Mouse (Mus musculus): ENCODE measurements around the gene Smarcb1. TPM values are rescaled to one million over a fixed set of nuclear protein-coding genes. Genes with fewer than 3 reads are reported as not detected.

Gene Smarcb1
- total RNA-seq, 1 experiment = 84.4 TPM

- Histone ChIP-seq H3K4me3 (ENCODE audit: insufficient read depth in 1 of 2, low read depth in 1 of 2, low read length in 2 of 2, poor library complexity in 1 of 2, severe bottlenecking in 1 of 2) (peak overlapping the region; percentile 84 to 99), H3K36me3 (ENCODE audit: control insufficient read depth, insufficient read depth, low read length, poor library complexity, severe bottlenecking) (peaks cover 39% of the 10 kb centered on the region), H3K9ac (ENCODE audit: insufficient read depth, low read depth, low read length, poor library complexity, severe bottlenecking) (peak overlapping the region; percentile 79), H3K9me3 (ENCODE audit: control insufficient read depth, insufficient read depth, low read depth, low read length) (no peaks in the 10 kb centered on the region), H3K4me1 (ENCODE audit: control insufficient read depth in 2 of 2, insufficient read depth in 2 of 2, low read length in 2 of 2, poor library complexity in 1 of 2) (peaks cover 0 to 7% of the 10 kb centered on the region in 2 experiments; a peak in 1 of 4 replicates), H3K27ac (ENCODE audit: insufficient read depth, low read depth, low read length, poor library complexity, severe bottlenecking) (no peak overlapping the region)
- TF ChIP-seq HCFC1 (IDR thresholded peaks at IDR 0.05; ENCODE audit: borderline replicate concordance, insufficient read depth, low read length) = no peak
- in situ Hi-C loops (cut with MboI; ENCODE audit: low sequenced_read_pairs in 2 of 2, unreplicated experiment in 2 of 2) = no loop called here
- no peak for DNase-seq (ENCODE audit: low read depth, low spot score)
Observed at GRCm38 (mm10) chr10:75921726-75922560, 526 bp upstream of the Smarcb1 start.

- Histone ChIP-seq H3K27ac (ENCODE audit: insufficient read depth, low read depth, low read length, poor library complexity, severe bottlenecking) (no peak overlapping the region), H3K36me3 (ENCODE audit: control insufficient read depth, insufficient read depth, low read length, poor library complexity, severe bottlenecking) (peaks cover 29% of the 10 kb centered on the region; the same call in 1 of the 2 replicates), H3K4me1 (ENCODE audit: control insufficient read depth in 2 of 2, insufficient read depth in 2 of 2, low read length in 2 of 2, poor library complexity in 1 of 2) (peaks cover 3 to 7% of the 10 kb centered on the region in 2 experiments; a peak in 2 of 4 replicates), H3K4me3 (ENCODE audit: insufficient read depth in 1 of 2, low read depth in 1 of 2, low read length in 2 of 2, poor library complexity in 1 of 2, severe bottlenecking in 1 of 2) (no peak overlapping the region), H3K9me3 (ENCODE audit: control insufficient read depth, insufficient read depth, low read depth, low read length) (no peaks in the 10 kb centered on the region), H3K9ac (ENCODE audit: insufficient read depth, low read depth, low read length, poor library complexity, severe bottlenecking) (no peak overlapping the region)
- in situ Hi-C loops (cut with MboI; ENCODE audit: low sequenced_read_pairs in 2 of 2, unreplicated experiment in 2 of 2) = no loop called here
- TF ChIP-seq CHD2 (IDR thresholded peaks at IDR 0.05; ENCODE audit: low read depth, low read length) (no peak), ZC3H11A (IDR thresholded peaks at IDR 0.05; ENCODE audit: borderline replicate concordance, low read depth, low read length) (no peak), MAFK (IDR thresholded peaks at IDR 0.05; ENCODE audit: insufficient read depth, low read depth, low read length) (no peak), HCFC1 (IDR thresholded peaks at IDR 0.05; ENCODE audit: borderline replicate concordance, insufficient read depth, low read length) (no peak), ZNF384 (IDR thresholded peaks at IDR 0.05; ENCODE audit: low read depth, low read length) (no peak)
- no peak for DNase-seq (ENCODE audit: low read depth, low spot score)
Observed at GRCm38 (mm10) chr10:75919026-75919425, 2.4 kb downstream of the Smarcb1 start.

- Histone ChIP-seq H3K9ac (ENCODE audit: insufficient read depth, low read depth, low read length, poor library complexity, severe bottlenecking) (no peak overlapping the region), H3K36me3 (ENCODE audit: control insufficient read depth, insufficient read depth, low read length, poor library complexity, severe bottlenecking) (peaks cover 29% of the 10 kb centered on the region; the same call in 1 of the 2 replicates), H3K27ac (ENCODE audit: insufficient read depth, low read depth, low read length, poor library complexity, severe bottlenecking) (no peak overlapping the region), H3K4me1 (ENCODE audit: control insufficient read depth in 2 of 2, insufficient read depth in 2 of 2, low read length in 2 of 2, poor library complexity in 1 of 2) (peaks cover 2 to 3% of the 10 kb centered on the region in 2 experiments; a peak in 2 of 4 replicates), H3K4me3 (ENCODE audit: insufficient read depth in 1 of 2, low read depth in 1 of 2, low read length in 2 of 2, poor library complexity in 1 of 2, severe bottlenecking in 1 of 2) (no peak overlapping the region), H3K9me3 (ENCODE audit: control insufficient read depth, insufficient read depth, low read depth, low read length) (no peaks in the 10 kb centered on the region)
- TF ChIP-seq CHD2 (IDR thresholded peaks at IDR 0.05; ENCODE audit: low read depth, low read length) (no peak), ZNF384 (IDR thresholded peaks at IDR 0.05; ENCODE audit: low read depth, low read length) (no peak), MAFK (IDR thresholded peaks at IDR 0.05; ENCODE audit: insufficient read depth, low read depth, low read length) (no peak), HCFC1 (IDR thresholded peaks at IDR 0.05; ENCODE audit: borderline replicate concordance, insufficient read depth, low read length) (no peak), ZC3H11A (IDR thresholded peaks at IDR 0.05; ENCODE audit: borderline replicate concordance, low read depth, low read length) (no peak)
- in situ Hi-C loops (cut with MboI; ENCODE audit: low sequenced_read_pairs in 2 of 2, unreplicated experiment in 2 of 2) = no loop called here
- no peak for DNase-seq (ENCODE audit: low read depth, low spot score)
Observed at GRCm38 (mm10) chr10:75916840-75917239, 4.6 kb downstream of the Smarcb1 start.

GRCm38 (mm10) chr10:75915557-75915956 is 5.9 kb downstream of the Smarcb1 start:
- H3K9me3 ChIP-seq (ENCODE audit: control insufficient read depth, insufficient read depth, low read depth, low read length) = no peaks in the 10 kb centered on the region
- H3K4me3 ChIP-seq (ENCODE audit: insufficient read depth in 1 of 2, low read depth in 1 of 2, low read length in 2 of 2, poor library complexity in 1 of 2, severe bottlenecking in 1 of 2) = no peak overlapping the region
- no peak for TF ChIP-seq ZC3H11A (IDR thresholded peaks at IDR 0.05; ENCODE audit: borderline replicate concordance, low read depth, low read length)
- TF ChIP-seq MAFK (IDR thresholded peaks at IDR 0.05; ENCODE audit: insufficient read depth, low read depth, low read length) = no peak
- no peak for TF ChIP-seq ZNF384 (IDR thresholded peaks at IDR 0.05; ENCODE audit: low read depth, low read length)
- no peak for TF ChIP-seq CHD2 (IDR thresholded peaks at IDR 0.05; ENCODE audit: low read depth, low read length)
- no peak for TF ChIP-seq HCFC1 (IDR thresholded peaks at IDR 0.05; ENCODE audit: borderline replicate concordance, insufficient read depth, low read length)
- in situ Hi-C loops (cut with MboI; ENCODE audit: low sequenced_read_pairs in 2 of 2, unreplicated experiment in 2 of 2) = no loop called here
- peaks cover 41% of the 10 kb centered on the region for H3K36me3 ChIP-seq (ENCODE audit: control insufficient read depth, insufficient read depth, low read length, poor library complexity, severe bottlenecking)
- H3K9ac ChIP-seq (ENCODE audit: insufficient read depth, low read depth, low read length, poor library complexity, severe bottlenecking) = no peak overlapping the region
- peaks cover 0 to 3% of the 10 kb centered on the region in 2 experiments; a peak in 2 of 4 replicates for H3K4me1 ChIP-seq (ENCODE audit: control insufficient read depth in 2 of 2, insufficient read depth in 2 of 2, low read length in 2 of 2, poor library complexity in 1 of 2)
- H3K27ac ChIP-seq (ENCODE audit: insufficient read depth, low read depth, low read length, poor library complexity, severe bottlenecking) = no peak overlapping the region
- no peak for DNase-seq (ENCODE audit: low read depth, low spot score)

Data from ES-E14 (cell line).